ENCODE assay signal across 10 mouse cellular contexts in genomic region chr9:75313138-75313831, GRCm38 (mm10). TPM values are rescaled to one million over a fixed set of nuclear protein-coding genes. Genes with fewer than 3 reads are reported as not detected.
DNase-seq lines count a peak whose midpoint lies in the region; ATAC-seq and TF ChIP-seq lines count a peak whose summit lies in the region.
"Had no signal": no experiment of that assay in that cellular context is flagged by ENCODE, and none has a peak within 500 bp of the region (broad histone marks: within the 10 kb centered on the region; RNA-seq: fewer than 3 reads in every experiment).

No protein-coding gene starts in this region.

- DNase-seq in gastrocnemius, adult 2 months, result no peak
- no peak for DNase-seq in gastrocnemius, postnatal 14 days
- peak; percentile 41 for DNase-seq in A20 (ENCODE audit: low read depth, low spot score)
- no peak for DNase-seq in lung, postnatal 10 days
- DNase-seq in spleen, postnatal 4 days (ENCODE audit: low spot score in 2 of 2), result no peak

- 23% methylated on average over 9 of the region's 11 CpGs for WGBS in embryonic facial prominence, embryonic 12.5 days
- 36% methylated on average over 11 of the region's 11 CpGs for whole genome bisulfite sequencing in limb, embryonic 13.5 days
- 25% methylated on average over 11 of the region's 11 CpGs for WGBS in stomach, embryonic 14.5 days

- H3K9me3 ChIP-seq in embryonic facial prominence, embryonic 12.5 days, result no peaks in the 10 kb centered on the region
- H3K9me3 ChIP-seq in limb, embryonic 13.5 days, result no peaks in the 10 kb centered on the region
- H3K9me3 ChIP-seq in stomach, embryonic 14.5 days (ENCODE audit: control insufficient read depth, low read depth, low read length), result no peaks in the 10 kb centered on the region
- H3K9me3 ChIP-seq: G1E had no signal

- intact Hi-C loops in gastrocnemius, adult 2 months (cut with DNase I), result no loop called here
- intact Hi-C loops in gastrocnemius, postnatal 14 days (cut with DNase I; ENCODE audit: low total_unique reads), result no loop called here

- peak overlapping the region; percentile 87 for H3K27ac ChIP-seq in gastrocnemius, adult 2 months
- H3K27ac ChIP-seq in embryonic facial prominence, embryonic 12.5 days, result peak overlapping the region; percentile 72; the same call in 1 of the 2 replicates
- H3K27ac ChIP-seq in limb, embryonic 13.5 days, result no peak overlapping the region
- H3K27ac ChIP-seq in stomach, embryonic 14.5 days (ENCODE audit: low read length), result peak overlapping the region; percentile 41; the same call in 1 of the 2 replicates

- peak overlapping the region; percentile 74 for H3K4me2 ChIP-seq in embryonic facial prominence, embryonic 12.5 days (replicated peaks)
- peak overlapping the region; percentile 88 for H3K4me2 ChIP-seq in limb, embryonic 13.5 days (replicated peaks)
- peak overlapping the region; percentile 67 for H3K4me2 ChIP-seq in stomach, embryonic 14.5 days (replicated peaks; ENCODE audit: low read depth, low read length)

- H3K36me3 ChIP-seq in embryonic facial prominence, embryonic 12.5 days, result no peaks in the 10 kb centered on the region
- H3K36me3 ChIP-seq in limb, embryonic 13.5 days, result no peaks in the 10 kb centered on the region
- H3K36me3 ChIP-seq in stomach, embryonic 14.5 days (ENCODE audit: control insufficient read depth, insufficient read depth, low read length), result no peaks in the 10 kb centered on the region
- H3K36me3 ChIP-seq: G1E had no signal

- no peaks in the 10 kb centered on the region for H3K27me3 ChIP-seq in embryonic facial prominence, embryonic 12.5 days
- H3K27me3 ChIP-seq in limb, embryonic 13.5 days, result no peaks in the 10 kb centered on the region
- no peaks in the 10 kb centered on the region for H3K27me3 ChIP-seq in stomach, embryonic 14.5 days (ENCODE audit: control insufficient read depth, insufficient read depth, low read length)

- peak overlapping the region; percentile 89 for H3K4me3 ChIP-seq in gastrocnemius, adult 2 months
- H3K4me3 ChIP-seq in embryonic facial prominence, embryonic 12.5 days, result peak overlapping the region; percentile 58
- H3K4me3 ChIP-seq in limb, embryonic 13.5 days, result peak overlapping the region; percentile 77
- H3K4me3 ChIP-seq in stomach, embryonic 14.5 days (ENCODE audit: low read depth, low read length), result peak overlapping the region; percentile 61

- TF ChIP-seq CTCF in gastrocnemius, adult 2 months (IDR thresholded peaks at IDR 0.05), result no peak

- 0 out of 2 replicates have a peak, but pooled peaks cover 3% of the 10 kb centered on the region for H3K4me1 ChIP-seq in embryonic facial prominence, embryonic 12.5 days
- peaks cover 15% of the 10 kb centered on the region for H3K4me1 ChIP-seq in limb, embryonic 13.5 days
- H3K4me1 ChIP-seq in stomach, embryonic 14.5 days (ENCODE audit: control insufficient read depth, insufficient read depth, low read length), result peaks cover 6% of the 10 kb centered on the region

- ATAC-seq in embryonic facial prominence, embryonic 12.5 days (ENCODE audit: insufficient number of reproducible peaks, insufficient read depth, low FRiP score, low TSS enrichment), result peak; percentile 19; the same call in 1 of the 2 replicates
- ATAC-seq in limb, embryonic 13.5 days (ENCODE audit: low FRiP score, low read depth), result 0 out of 2 replicates have a peak, but pooled peaks have one; percentile 2
- ATAC-seq in stomach, embryonic 14.5 days (ENCODE audit: insufficient number of reproducible peaks, insufficient read depth, low FRiP score, low read depth), result no peak

- H3K9ac ChIP-seq in embryonic facial prominence, embryonic 12.5 days, result peak overlapping the region; percentile 65; the same call in 1 of the 2 replicates
- peak overlapping the region; percentile 76 for H3K9ac ChIP-seq in limb, embryonic 13.5 days
- no peak overlapping the region for H3K9ac ChIP-seq in stomach, embryonic 14.5 days (replicated peaks; ENCODE audit: low read depth, low read length)

RNA-seq across cellular contexts. Expression of gene Gnb5, which starts 7.2 kb away (rescaled TPM):
- total RNA-seq in gastrocnemius, adult 2 months (2021), result 10 to 100 TPM in 1 of 2 experiments, 1 to 10 TPM in 1; 7.6 to 15.4 TPM
- total RNA-seq in gastrocnemius, postnatal 14 days (2021), result 10 to 100 TPM in 1 of 2 experiments, 1 to 10 TPM in 1; 7.4 to 11.3 TPM
- 31.1 and 33.7 TPM in 2 replicates for polyA plus RNA-seq in embryonic facial prominence, embryonic 12.5 days (2016; fragmentation: Nextera tagmentation; extraction: Ambion mirVana)
- polyA plus RNA-seq in limb, embryonic 13.5 days (2015; fragmentation: Nextera tagmentation; extraction: Ambion mirVana), result 27.3 and 33.9 TPM in 2 replicates
- 30.7 and 31.9 TPM in 2 replicates for polyA plus RNA-seq in stomach, embryonic 14.5 days (2014; fragmentation: Nextera tagmentation; extraction: Ambion mirVana)
- polyA plus RNA-seq: G1E had no signal

RNA-seq across cellular contexts. Expression of gene Bcl2l10, which starts 34.3 kb away (rescaled TPM):
- not detected for total RNA-seq in gastrocnemius, adult 2 months (2021)
- not detected for total RNA-seq in gastrocnemius, postnatal 14 days (2021)
- not detected in 2 replicates for polyA plus RNA-seq in embryonic facial prominence, embryonic 12.5 days (2016; fragmentation: Nextera tagmentation; extraction: Ambion mirVana)
- not detected in 2 replicates for polyA plus RNA-seq in limb, embryonic 13.5 days (2015; fragmentation: Nextera tagmentation; extraction: Ambion mirVana)
- polyA plus RNA-seq in stomach, embryonic 14.5 days (2014; fragmentation: Nextera tagmentation; extraction: Ambion mirVana), result not detected in 2 replicates
- total RNA-seq: left cerebral cortex, postnatal 25 days had no signal
- polyA plus RNA-seq: G1E had no signal
